Mouse (Mus musculus) myocyte (in vitro differentiated cells): ENCODE results near the gene Diras1. TPM values are rescaled to one million over a fixed set of nuclear protein-coding genes. Genes with fewer than 3 reads are reported as not detected.

Experiments used
- H3K27me3 ChIP-seq: one replicate; pipeline ENCODE4 v1.6.1; 2011; ENCODE audit not compliant: control insufficient read depth, insufficient read depth, insufficient read length
- H3K36me3 ChIP-seq: one replicate; pipeline ENCODE4 v1.6.1; 2011; ENCODE audit not compliant: control insufficient read depth, insufficient read depth
- H3K4me2 ChIP-seq: one replicate; pipeline ENCODE4 v1.6.1; 2011; ENCODE audit warnings: low read depth, control low read depth
- H3K4me3 ChIP-seq: one replicate; pipeline ENCODE4 v1.5.1; 2011; ENCODE audit warnings: mild to moderate bottlenecking, control low read depth, moderate library complexity
- H3K79me2 ChIP-seq: one replicate; pipeline ENCODE4 v1.6.1; 2011; ENCODE audit not compliant: control insufficient read depth, insufficient read depth
- H3ac ChIP-seq: one replicate; pipeline ENCODE4 v1.6.1; 2011; ENCODE audit not compliant: control insufficient read depth, insufficient read length
- CEBPB ChIP-seq: IDR thresholded peaks from 2 replicates; pipeline ENCODE4 v1.6.1; 2011; ENCODE audit warnings: mild to moderate bottlenecking, moderate library complexity; ENCODE audit not compliant: poor library complexity, insufficient read depth, severe bottlenecking
- E2F4 ChIP-seq: IDR thresholded peaks from one replicate; pipeline ENCODE4 v1.6.1; 2011; ENCODE audit warnings: mild to moderate bottlenecking, control low read depth, moderate library complexity; ENCODE audit not compliant: insufficient read depth
- MAX ChIP-seq: IDR thresholded peaks from one replicate; pipeline ENCODE4 v1.6.1; 2011; ENCODE audit warnings: low read depth, mild to moderate bottlenecking, control low read depth
- MYOD1 ChIP-seq, 3 experiments: IDR thresholded peaks; one replicate each; pipeline ENCODE4 v1.6.1; 2011; ENCODE audit warnings: control low read depth in 2 of 3, low read depth in 2 of 3, mild to moderate bottlenecking in 2 of 3, moderate library complexity in 1 of 3; ENCODE audit not compliant: insufficient read length in 2 of 3, control insufficient read depth in 1 of 3
- MYOG ChIP-seq, 3 experiments: IDR thresholded peaks; one replicate each; pipeline ENCODE4 v1.6.1; 2011; ENCODE audit warnings: control low read depth in 2 of 3, low read depth in 2 of 3, mild to moderate bottlenecking in 2 of 3; ENCODE audit not compliant: insufficient read length in 2 of 3, control insufficient read depth in 1 of 3, insufficient read depth in 1 of 3
- POLR2A ChIP-seq: IDR thresholded peaks from one replicate; pipeline ENCODE4 v1.6.1; 2011; ENCODE audit warnings: low read depth, mild to moderate bottlenecking, control low read depth, moderate library complexity; ENCODE audit not compliant: insufficient read length
- POLR2AphosphoS2 ChIP-seq: IDR thresholded peaks from one replicate; pipeline ENCODE4 v1.6.1; 2011; ENCODE audit warnings: low read depth, control low read depth; ENCODE audit not compliant: insufficient read length
- REST ChIP-seq: IDR thresholded peaks from one replicate; pipeline ENCODE4 v1.6.1; 2011; ENCODE audit warnings: mild to moderate bottlenecking, control low read depth, moderate library complexity; ENCODE audit not compliant: insufficient read depth, insufficient read length
- SRF ChIP-seq: IDR thresholded peaks from one replicate; pipeline ENCODE4 v1.6.1; 2011; ENCODE audit warnings: low read depth; ENCODE audit not compliant: control insufficient read depth, insufficient read length
- TCF12 ChIP-seq: IDR thresholded peaks from one replicate; pipeline ENCODE4 v1.6.1; 2011; ENCODE audit warnings: mild to moderate bottlenecking, control low read depth; ENCODE audit not compliant: poor library complexity, insufficient read depth, severe bottlenecking
- TCF3 ChIP-seq: IDR thresholded peaks from one replicate; pipeline ENCODE4 v1.6.1; 2011; ENCODE audit warnings: low read depth, control low read depth; ENCODE audit not compliant: insufficient read length
- USF1 ChIP-seq: IDR thresholded peaks from one replicate; pipeline ENCODE4 v1.6.1; 2011; ENCODE audit warnings: low read depth, mild to moderate bottlenecking, control low read depth, moderate library complexity
- polyA plus RNA-seq: library from polyadenylated mRNA; unstranded; fragments of >200 nt; fragmentation: generic; extraction: Trizol; gene quantifications from one replicate; pipeline ENCODE4 v1.2.1, GENCODE M21; 2012; ENCODE audit warnings: missing spikeins

Diras1 gene
- polyA plus RNA-seq, 1 experiment: 0.42 TPM

GRCm38 (mm10) chr10:81041458-81042175 lies 16.2 kb upstream of the Diras1 start:
- Histone ChIP-seq H3ac (no peak overlapping the region), H3K4me2 (no peak overlapping the region), H3K4me3 (no peak overlapping the region), H3K36me3 (peaks cover 5% of the 10 kb centered on the region), H3K79me2 (no peaks in the 10 kb centered on the region), H3K27me3 (no peaks in the 10 kb centered on the region)
- TF ChIP-seq E2F4: no peak
- TF ChIP-seq MYOD1 (IDR thresholded peaks at IDR 0.05; ENCODE audit: control insufficient read depth in 1 of 3, insufficient read length in 2 of 3, low read depth in 2 of 3): no peak
- TF ChIP-seq MYOG (IDR thresholded peaks at IDR 0.05; ENCODE audit: control insufficient read depth in 1 of 3, insufficient read depth in 1 of 3, insufficient read length in 2 of 3, low read depth in 2 of 3): no peak
- TF ChIP-seq TCF12: no peak
- no peak for TF ChIP-seq POLR2A
- TF ChIP-seq SRF: no peak
- TF ChIP-seq REST: no peak
- peak; percentile 16 for TF ChIP-seq POLR2AphosphoS2
- no peak for TF ChIP-seq MAX
- TF ChIP-seq TCF3: no peak
- TF ChIP-seq CEBPB: peak; percentile 60; the same call in 1 of the 2 replicates
- no peak for TF ChIP-seq USF1

DNA sequence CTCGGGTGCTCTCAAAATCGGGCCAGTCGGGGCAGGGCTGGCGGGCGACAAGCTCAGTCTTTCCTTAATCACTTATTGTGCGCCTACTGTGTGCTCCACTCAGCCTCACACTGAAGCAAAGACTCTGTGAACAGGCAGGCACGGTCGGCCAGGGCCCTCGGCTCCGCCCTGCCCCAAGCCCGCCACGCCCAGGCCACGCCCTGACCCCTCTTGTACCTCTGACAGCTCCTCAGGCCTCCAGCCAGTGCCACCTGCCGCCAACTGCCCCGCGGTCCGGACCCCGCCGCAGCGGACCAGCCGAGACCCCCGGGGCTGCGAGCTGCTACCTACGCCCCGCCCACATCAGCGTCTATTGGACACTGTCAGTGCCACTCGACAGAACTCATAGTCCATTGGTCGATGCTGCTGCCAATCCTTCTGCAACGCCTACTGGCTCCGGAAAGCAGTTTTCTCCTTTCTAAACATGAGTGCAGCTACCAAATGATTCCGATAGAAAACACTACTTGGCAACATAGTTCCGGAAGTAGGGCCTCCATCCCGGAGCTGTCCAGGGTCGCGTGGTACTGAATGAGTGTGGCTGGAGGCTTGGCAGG lies 11.6 kb upstream of the Diras1 start, which contains the start of gene Slc39a3:
Gene Slc39a3, minus strand, starts transcription at position 439 of the 593 bp plus-strand sequence.
- H3K79me2 ChIP-seq: no peaks in the 10 kb centered on the region
- peak within 1 kb of the TSS; percentile 68 for H3K4me2 ChIP-seq
- TF ChIP-seq MYOG (IDR thresholded peaks at IDR 0.05; ENCODE audit: control insufficient read depth in 1 of 3, insufficient read depth in 1 of 3, insufficient read length in 2 of 3, low read depth in 2 of 3): peak in 2 of 3 experiments; percentile 74 to 75
- TF ChIP-seq SRF: no peak
- peak; percentile 63 for TF ChIP-seq TCF3
- no peak for TF ChIP-seq TCF12
- no peak for TF ChIP-seq USF1
- peak in 2 of 3 experiments; percentile 72 to 83 for TF ChIP-seq MYOD1 (IDR thresholded peaks at IDR 0.05; ENCODE audit: control insufficient read depth in 1 of 3, insufficient read length in 2 of 3, low read depth in 2 of 3)
- TF ChIP-seq REST: peak; percentile 93
- TF ChIP-seq POLR2A: peak; percentile 68
- no peaks in the 10 kb centered on the region for H3K36me3 ChIP-seq
- H3ac ChIP-seq: peak within 1 kb of the TSS; percentile 2
- H3K4me3 ChIP-seq: peak within 1 kb of the TSS; percentile 35
- no peaks in the 10 kb centered on the region for H3K27me3 ChIP-seq

GRCm38 (mm10) chr10:81036251-81036650 lies 10.8 kb upstream of the Diras1 start:
- no peak for TF ChIP-seq POLR2AphosphoS2
- no peak for TF ChIP-seq POLR2A
- TF ChIP-seq SRF: no peak
- no peak for TF ChIP-seq E2F4
- TF ChIP-seq TCF12: no peak
- no peak for TF ChIP-seq USF1
- TF ChIP-seq MYOG (IDR thresholded peaks at IDR 0.05; ENCODE audit: control insufficient read depth in 1 of 3, insufficient read depth in 1 of 3, insufficient read length in 2 of 3, low read depth in 2 of 3): no peak
- no peak for TF ChIP-seq CEBPB
- TF ChIP-seq REST: no peak

GRCm38 (mm10) chr10:81033586-81033985 lies 8.1 kb upstream of the Diras1 start:
- H3K27me3 ChIP-seq: no peaks in the 10 kb centered on the region
- TF ChIP-seq TCF3 (no peak), MYOD1 (IDR thresholded peaks at IDR 0.05; ENCODE audit: control insufficient read depth in 1 of 3, insufficient read length in 2 of 3, low read depth in 2 of 3) (no peak), POLR2AphosphoS2 (no peak), E2F4 (no peak), POLR2A (no peak), TCF12 (no peak), MAX (no peak), USF1 (no peak), CEBPB (no peak), MYOG (IDR thresholded peaks at IDR 0.05; ENCODE audit: control insufficient read depth in 1 of 3, insufficient read depth in 1 of 3, insufficient read length in 2 of 3, low read depth in 2 of 3) (no peak), SRF (no peak), REST (no peak)
- no peaks in the 10 kb centered on the region for H3K36me3 ChIP-seq
- no peak overlapping the region for H3ac ChIP-seq
- no peak overlapping the region for H3K4me3 ChIP-seq
- H3K79me2 ChIP-seq: no peaks in the 10 kb centered on the region
- H3K4me2 ChIP-seq: no peak overlapping the region

More at GRCm38 (mm10) chr10:81036251-81036650, 10.8 kb upstream of the Diras1 start:
- peak overlapping the region; percentile 2 for H3ac ChIP-seq
- peak overlapping the region; percentile 35 for H3K4me3 ChIP-seq
- H3K79me2 ChIP-seq: no peaks in the 10 kb centered on the region
- H3K27me3 ChIP-seq: no peaks in the 10 kb centered on the region
- no peaks in the 10 kb centered on the region for H3K36me3 ChIP-seq
- H3K4me2 ChIP-seq: peak overlapping the region; percentile 68
